Mouse (Mus musculus): ENCODE measurements around the gene Ccser1.

GRCm38 (mm10) chr6:61311324-61312091 is 131.4 kb downstream of the Ccser1 start:
- TF ChIP-seq ZNF384 (IDR thresholded peaks at IDR 0.05; ENCODE audit: low read depth, low read length) (no peak), HCFC1 (IDR thresholded peaks at IDR 0.05; ENCODE audit: borderline replicate concordance, insufficient read depth, low read length) (no peak)

Measured in ES-E14 (cell line).